Mouse (Mus musculus): ENCODE results near the gene Zfp599. TPM values are rescaled to one million over a fixed set of nuclear protein-coding genes. Genes with fewer than 3 reads are reported as not detected.
A peak's percentile ranks its signal among the peaks of the same experiment; 100 is the strongest.

Zfp599 gene
- total RNA-seq, 2 experiments from 2014 or later: 3.7 to 4.2 TPM

DNA sequence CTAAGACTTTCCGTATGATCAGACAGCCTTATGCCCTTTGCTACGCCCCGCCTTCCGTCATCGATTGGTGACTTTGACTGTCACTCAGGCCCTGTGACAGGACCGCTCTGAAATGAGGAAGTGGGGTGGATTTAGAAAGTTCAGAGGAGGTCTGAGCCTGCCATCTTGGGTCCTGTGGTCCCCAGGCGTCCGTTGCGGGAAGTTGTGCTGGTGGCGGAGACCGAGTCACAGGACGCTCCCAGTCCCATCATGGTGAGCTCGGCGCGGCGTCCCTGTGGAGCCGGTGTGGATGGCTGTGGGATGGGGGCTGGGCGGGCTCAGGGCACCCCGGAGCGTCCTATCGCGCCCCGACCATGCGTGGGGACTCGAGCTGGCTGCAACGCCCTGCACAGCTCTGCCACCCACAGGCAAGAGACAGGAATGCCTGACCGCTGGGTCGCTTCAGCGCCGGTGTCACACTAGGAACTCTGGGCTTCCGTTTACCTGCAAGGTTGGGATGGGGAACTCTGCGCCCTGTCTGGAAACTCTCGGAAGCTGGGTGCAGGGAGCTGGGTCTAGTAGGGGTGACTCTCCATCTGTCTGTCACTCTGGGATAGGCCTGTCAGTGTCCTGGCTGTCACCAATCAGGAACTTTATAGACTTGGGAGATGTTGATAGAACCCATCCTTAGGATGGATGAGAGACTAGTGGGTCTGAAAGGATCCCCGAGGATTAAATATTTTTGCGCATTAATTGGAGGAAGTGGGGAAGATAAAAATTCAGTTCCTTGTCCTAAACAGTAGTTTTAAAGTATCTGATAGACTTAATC is 33.9 kb downstream of the Zfp599 start, which contains the start of gene Zfp809:
Gene Zfp809 (plus strand): TSS at position 134 of the 808 bp plus-strand sequence.
- peak; percentile 98 to 99 for DNase-seq (ENCODE audit: extremely low spot score in 1 of 2, low spot score in 2 of 2)
- intact Hi-C loops (cut with DNase I): loop anchor here (5.0 kb wide), 1 partner anchor 182 kb away; no protein-coding TSS in a partner anchor

DNA sequence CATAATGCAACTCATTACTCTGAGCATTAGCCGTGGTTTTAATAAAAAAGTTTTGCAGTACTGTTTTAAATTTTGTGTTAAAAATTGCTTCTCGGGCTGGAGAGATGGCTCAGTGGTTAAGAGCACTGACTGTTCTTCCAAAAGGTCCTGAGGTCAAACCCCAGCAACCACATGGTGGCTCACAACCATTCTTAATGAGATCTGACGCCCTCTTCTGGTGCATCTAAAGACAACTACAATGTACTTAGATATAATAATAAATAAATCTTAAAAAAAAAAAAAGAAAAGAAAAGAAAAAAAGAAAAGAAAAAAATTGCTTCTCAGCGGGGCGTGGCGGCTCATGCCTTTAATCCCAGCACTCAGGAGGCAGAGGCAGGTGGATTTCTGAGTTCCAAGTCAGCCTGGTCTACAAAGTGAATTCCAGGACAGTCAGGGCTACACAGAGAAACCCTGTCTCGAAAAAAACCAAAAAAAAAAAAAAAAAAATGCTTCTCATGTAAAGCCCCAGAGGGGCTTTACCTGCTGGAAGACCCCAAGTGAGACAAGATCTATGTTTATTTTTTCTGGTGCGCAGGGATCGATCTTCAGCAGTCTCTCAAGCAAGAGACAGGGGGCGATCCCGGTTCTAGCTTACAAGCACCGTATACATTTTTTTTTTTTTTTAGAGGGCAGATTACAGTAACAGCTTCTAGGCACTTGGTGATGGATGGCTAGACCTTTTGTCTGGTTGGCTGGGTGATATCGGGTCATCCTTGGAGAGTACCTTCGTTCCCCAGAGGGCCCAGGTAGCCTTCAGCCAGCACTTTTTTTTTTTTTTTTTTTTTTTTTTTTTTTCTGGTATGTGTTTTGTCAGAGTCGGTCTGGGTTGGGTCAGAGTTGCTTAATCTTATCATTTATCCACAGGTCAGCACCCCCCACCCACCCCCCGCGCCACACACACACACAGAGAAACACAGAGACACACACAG is 34.9 kb downstream of the Zfp599 start:
- DNase-seq (ENCODE audit: extremely low spot score in 1 of 2, low spot score in 2 of 2): peak; percentile 9 to 55
- intact Hi-C loops (cut with DNase I): loop anchor here (5.0 kb wide), 1 partner anchor 182 kb away; no protein-coding TSS in a partner anchor

DNA sequence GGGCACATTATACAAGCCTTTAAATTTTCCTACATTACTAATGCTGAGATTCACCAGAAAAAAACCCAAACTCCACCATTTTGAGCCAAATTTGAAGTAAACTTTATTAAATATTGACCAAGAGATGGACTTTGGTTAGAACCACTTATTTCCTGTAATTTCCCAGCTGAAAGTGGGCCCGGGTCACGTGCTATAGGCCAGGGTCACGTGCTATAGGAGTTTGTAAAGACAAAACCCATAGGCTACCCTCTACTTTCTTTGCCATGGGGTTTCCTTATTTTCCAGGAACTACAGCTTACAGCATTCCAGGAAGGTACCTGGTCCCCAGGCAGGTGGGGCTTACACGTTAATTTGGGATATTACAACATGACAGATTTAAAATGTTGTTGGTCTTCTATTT is 35.6 kb downstream of the Zfp599 start:
- DNase-seq (ENCODE audit: extremely low spot score in 1 of 2, low spot score in 2 of 2): no peak
- intact Hi-C loops (cut with DNase I): no loop called here

DNA sequence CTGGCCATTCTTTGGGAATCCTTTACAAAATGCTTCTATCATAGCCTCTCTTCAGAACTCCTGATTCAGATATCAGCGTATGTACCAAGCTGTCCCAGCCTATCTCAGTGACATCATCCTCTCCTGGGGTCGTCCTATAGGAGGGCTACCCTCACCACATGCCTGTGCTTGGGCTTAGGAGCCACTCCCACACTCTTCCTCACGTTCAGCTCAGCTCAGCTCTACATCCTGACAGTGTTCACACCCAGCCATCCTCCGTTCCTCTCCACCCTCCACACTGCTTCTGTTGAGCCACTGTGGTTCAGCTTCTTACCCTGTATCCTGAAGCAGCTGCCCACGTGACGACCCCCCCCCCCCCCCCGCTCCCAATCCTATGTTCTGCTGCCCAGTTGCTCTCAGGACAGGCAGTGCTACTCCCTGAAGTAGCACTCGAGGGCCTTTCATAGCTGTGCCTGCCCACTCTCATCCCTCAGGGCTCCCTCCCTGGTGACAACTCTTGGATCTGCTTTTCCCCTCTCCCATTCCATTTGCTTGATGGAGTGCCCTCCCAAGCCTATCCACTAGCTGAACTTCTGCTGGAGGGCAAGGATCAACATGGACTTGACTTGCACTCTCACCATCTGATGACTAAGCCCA is 41.7 kb downstream of the Zfp599 start:
- intact Hi-C loops (cut with DNase I): no loop called here
- no peak for DNase-seq (ENCODE audit: extremely low spot score in 1 of 2, low spot score in 2 of 2)

DNA sequence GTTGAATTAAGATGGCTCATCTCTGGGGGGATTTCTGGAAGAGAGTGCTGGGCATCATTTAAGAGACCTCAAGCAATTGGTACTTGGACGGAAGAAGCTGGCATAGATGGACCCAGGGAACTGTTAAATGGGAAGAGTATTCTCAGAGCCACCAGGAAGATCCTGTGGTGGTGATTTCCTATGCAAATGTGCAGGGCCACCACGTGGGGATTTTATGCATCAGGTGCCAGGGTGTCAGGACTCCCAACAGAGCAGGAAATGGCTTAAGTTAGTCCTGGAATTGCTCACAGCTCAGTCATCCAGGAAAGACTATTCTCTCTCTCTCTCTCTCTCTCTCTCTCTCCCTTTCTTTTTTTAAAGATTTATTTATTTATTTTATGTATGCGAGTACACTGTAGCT is 43.0 kb downstream of the Zfp599 start:
- intact Hi-C loops (cut with DNase I): no loop called here
- no peak for DNase-seq (ENCODE audit: extremely low spot score in 1 of 2, low spot score in 2 of 2)

DNA sequence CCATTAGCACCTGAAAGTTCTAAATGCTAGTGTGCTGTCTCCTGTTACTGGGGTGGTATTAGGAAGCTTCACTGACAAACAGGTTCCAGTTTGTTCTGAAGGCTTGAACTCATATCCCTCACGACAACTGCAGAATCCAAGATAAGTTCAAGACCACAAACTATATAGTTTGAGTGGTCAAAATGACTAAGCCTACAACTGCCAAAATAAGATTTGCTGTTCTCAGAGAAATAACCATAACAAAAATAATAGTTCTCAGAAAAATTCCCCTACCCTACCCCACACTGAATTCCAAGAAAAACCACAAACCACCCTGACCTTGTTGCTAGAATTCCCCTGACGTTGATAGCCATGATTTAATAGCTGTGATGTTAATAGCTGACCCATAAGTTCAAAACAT is 45.1 kb downstream of the Zfp599 start:
- intact Hi-C loops (cut with DNase I): no loop called here
- DNase-seq (ENCODE audit: extremely low spot score in 1 of 2, low spot score in 2 of 2): no peak

DNA sequence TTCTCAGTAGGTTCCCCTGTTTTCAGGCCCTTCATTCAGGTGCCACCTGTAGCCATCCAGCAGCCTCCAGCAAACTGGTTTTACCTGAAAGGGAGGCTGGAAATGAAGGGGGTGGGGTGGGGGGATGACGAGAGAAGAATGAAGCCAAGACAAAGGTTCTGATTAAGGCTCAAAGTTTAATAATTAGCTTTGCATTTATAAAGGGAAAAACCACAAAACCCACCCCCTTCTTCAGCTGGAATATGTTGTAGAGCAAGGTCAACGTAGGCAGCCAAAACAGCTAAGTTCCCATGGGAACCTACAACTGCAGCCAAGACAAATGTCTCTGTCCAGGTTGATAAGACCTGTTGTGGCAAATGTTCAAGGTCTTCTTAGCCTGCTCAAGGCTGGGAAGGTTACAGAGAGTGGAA is 45.9 kb downstream of the Zfp599 start:
- no peak for DNase-seq (ENCODE audit: extremely low spot score in 1 of 2, low spot score in 2 of 2)

More for the DNA sequence above, 45.9 kb downstream of the Zfp599 start:
- intact Hi-C loops (cut with DNase I): no loop called here

Other genes starting within 250 kb of the Zfp599 start
- 100 to 1,000 TPM; 184 to 210 TPM for gene Elavl3, start 207.9 kb downstream of the Zfp599 start, total RNA-seq (2021)
- gene Gm49318, start 188.6 kb downstream of the Zfp599 start, total RNA-seq (2021): under 1 TPM; 0.85 to 0.94 TPM
- 10 to 100 TPM; 20.7 to 20.8 TPM for gene Zfp653, start 188.5 kb downstream of the Zfp599 start, total RNA-seq (2021)
- 10 to 100 TPM; 40.5 to 42.8 TPM for gene Ecsit, start 174.5 kb downstream of the Zfp599 start, total RNA-seq (2021)
- gene Cnn1, start 160.7 kb downstream of the Zfp599 start, total RNA-seq (2021): under 1 TPM; 0.20 to 0.39 TPM
- 10 to 100 TPM; 63.0 to 63.7 TPM for gene Elof1, start 142.7 kb downstream of the Zfp599 start, total RNA-seq (2021)
- gene Acp5, start 124.2 kb downstream of the Zfp599 start, total RNA-seq (2021): under 1 TPM; 0.61 to 0.75 TPM
- gene Pigyl, start 103.0 kb downstream of the Zfp599 start, total RNA-seq (2021): 10 to 100 TPM; 40.9 to 42.3 TPM
- gene Zfp872, start 71.8 kb downstream of the Zfp599 start, total RNA-seq (2021): under 1 TPM; 0.21 to 0.39 TPM
- 10 to 100 TPM; 13.6 to 15.6 TPM for gene Zfp809, start 34.2 kb downstream of the Zfp599 start, total RNA-seq (2021)
- gene Zfp810, start 47.8 kb upstream of the Zfp599 start, total RNA-seq (2021): 10 to 100 TPM; 22.1 to 25.5 TPM
- 1 to 10 TPM; 4.0 to 5.9 TPM for gene Anln, start 129.3 kb upstream of the Zfp599 start, total RNA-seq (2021)
- gene 9530077C05Rik, start 151.6 kb upstream of the Zfp599 start, total RNA-seq (2021): 1 to 10 TPM; 7.8 to 8.9 TPM
- gene Gm17545, start 194.4 kb upstream of the Zfp599 start, total RNA-seq (2021): not detected
- 10 to 100 TPM; 41.0 to 44.1 TPM for gene Rp9, start 209.8 kb upstream of the Zfp599 start, total RNA-seq (2021)
- gene Bbs9, start 215.8 kb upstream of the Zfp599 start, total RNA-seq (2021): 10 to 100 TPM; 27.8 to 28.6 TPM